Mouse (Mus musculus) MEL (cell line): ENCODE measurements around the gene Adra2a. TPM values are rescaled to one million over a fixed set of nuclear protein-coding genes. Genes with fewer than 3 reads are reported as not detected.

Experiments
- DNase-seq: peaks from one replicate; pipeline ENCODE4 v3.0.0; 2011; ENCODE audit warnings: low read depth, low spot score
- H3K27ac ChIP-seq: 2 replicates; pipeline ENCODE4 v1.5.1; 2012; ENCODE audit warnings: low read depth, mild to moderate bottlenecking, control low read depth, low read length, moderate library complexity; ENCODE audit not compliant: control insufficient read depth
- H3K27me3 ChIP-seq, 2 experiments: fragments of 150-350 bp in 1 of 2; sonication (generic) in 1 of 2; 2 replicates each; pipeline ENCODE4 v1.6.1; 2012; ENCODE audit warnings: low read length in 2 of 2, mild to moderate bottlenecking in 2 of 2, improper control_type of control experiment in 1 of 2, moderate library complexity in 1 of 2; ENCODE audit not compliant: insufficient read depth in 2 of 2, control insufficient read depth in 1 of 2
- H3K36me3 ChIP-seq, 2 experiments: 2 replicates each; pipeline ENCODE4 v1.6.1; 2012 to 2014; ENCODE audit warnings: low read length in 2 of 2, improper control_type of control experiment in 1 of 2, inconsistent platforms in 1 of 2, mild to moderate bottlenecking in 1 of 2; ENCODE audit not compliant: insufficient read depth in 2 of 2, control insufficient read depth in 1 of 2
- H3K4me1 ChIP-seq, 2 experiments: fragments of 150-350 bp in 1 of 2; sonication (generic) in 1 of 2; 2 replicates each; pipeline ENCODE4 v1.6.1; 2012; ENCODE audit warnings: low read length in 2 of 2, improper control_type of control experiment in 1 of 2, mild to moderate bottlenecking in 1 of 2; ENCODE audit not compliant: insufficient read depth in 2 of 2, control insufficient read depth in 1 of 2
- H3K4me3 ChIP-seq, 2 experiments: fragments of 150-350 bp in 1 of 2; sonication (generic) in 1 of 2; 2 replicates each; pipeline ENCODE4 v1.5.1; 2012; ENCODE audit warnings: low read depth in 2 of 2, low read length in 2 of 2, mild to moderate bottlenecking in 2 of 2, moderate library complexity in 2 of 2, control low read depth in 1 of 2, improper control_type of control experiment in 1 of 2; ENCODE audit not compliant: control insufficient read depth in 1 of 2, insufficient read depth in 1 of 2
- H3K79me2 ChIP-seq: 2 replicates; pipeline ENCODE4 v1.6.1; 2012; ENCODE audit warnings: mild to moderate bottlenecking, low read length, moderate library complexity; ENCODE audit not compliant: control insufficient read depth, poor library complexity, insufficient read depth
- H3K9ac ChIP-seq: 2 replicates; pipeline ENCODE4 v1.6.1; 2012; ENCODE audit warnings: low read depth, mild to moderate bottlenecking, control low read depth, low read length, moderate library complexity; ENCODE audit not compliant: control insufficient read depth, poor library complexity, severe bottlenecking
- H3K9me3 ChIP-seq: fragments of 150-350 bp; sonication (generic); replicated peaks from 2 replicates; pipeline ENCODE4 v1.6.1; 2012; ENCODE audit warnings: mild to moderate bottlenecking, low read length, improper control_type of control experiment, moderate library complexity; ENCODE audit not compliant: insufficient read depth
- CHD2 ChIP-seq: IDR thresholded peaks from 2 replicates; pipeline ENCODE4 v1.6.1; 2011; ENCODE audit warnings: low read length, improper control_type of control experiment
- ELF1 ChIP-seq: IDR thresholded peaks from 2 replicates; pipeline ENCODE4 v1.6.1; 2014; ENCODE audit warnings: low read depth, mild to moderate bottlenecking, inconsistent platforms, low read length, improper control_type of control experiment, moderate library complexity
- ETS1 ChIP-seq: IDR thresholded peaks from 2 replicates; pipeline ENCODE4 v1.6.1; 2012; ENCODE audit warnings: low read depth, mild to moderate bottlenecking, inconsistent platforms, low read length, improper control_type of control experiment, moderate library complexity
- GABPA ChIP-seq: IDR thresholded peaks from 2 replicates; pipeline ENCODE4 v1.6.1; 2012; ENCODE audit warnings: low read depth, mild to moderate bottlenecking, inconsistent platforms, low read length, improper control_type of control experiment, moderate library complexity
- GATA1 ChIP-seq: IDR thresholded peaks from 2 replicates; pipeline ENCODE4 v1.6.1; 2011; ENCODE audit warnings: low read depth, low read length, improper control_type of control experiment
- HCFC1 ChIP-seq: IDR thresholded peaks from 2 replicates; pipeline ENCODE4 v1.6.1; 2012; ENCODE audit warnings: low read depth, mild to moderate bottlenecking, inconsistent platforms, low read length, improper control_type of control experiment, moderate library complexity
- JUND ChIP-seq: IDR thresholded peaks from 2 replicates; pipeline ENCODE4 v1.6.1; 2011; ENCODE audit warnings: low read depth, mild to moderate bottlenecking, improper control_type of control experiment, low read length
- MAX ChIP-seq: IDR thresholded peaks from 2 replicates; pipeline ENCODE4 v1.6.1; 2011; ENCODE audit warnings: low read length, improper control_type of control experiment
- MXI1 ChIP-seq: IDR thresholded peaks from 2 replicates; pipeline ENCODE4 v1.6.1; 2011; ENCODE audit warnings: mild to moderate bottlenecking, low read depth, low read length, improper control_type of control experiment
- MYB ChIP-seq: IDR thresholded peaks from 2 replicates; pipeline ENCODE4 v1.6.1; 2011; ENCODE audit warnings: mild to moderate bottlenecking, low read depth, low read length, improper control_type of control experiment
- MYC ChIP-seq: IDR thresholded peaks from 2 replicates; pipeline ENCODE4 v1.6.1; 2011; ENCODE audit warnings: low read depth, mild to moderate bottlenecking, low read length, improper control_type of control experiment, moderate library complexity
- POLR2A ChIP-seq, 2 experiments: IDR thresholded peaks; 2 replicates each; pipeline ENCODE4 v1.6.1; 2011 to 2012; ENCODE audit warnings: low read length in 2 of 2, mild to moderate bottlenecking in 2 of 2, control low read depth in 1 of 2, improper control_type of control experiment in 1 of 2, low read depth in 1 of 2, moderate library complexity in 1 of 2; ENCODE audit not compliant: control insufficient read depth in 1 of 2, insufficient read depth in 1 of 2, poor library complexity in 1 of 2
- RAD21 ChIP-seq: IDR thresholded peaks from 2 replicates; pipeline ENCODE4 v1.6.1; 2011; ENCODE audit warnings: mild to moderate bottlenecking, low read depth, low read length, improper control_type of control experiment
- RCOR1 ChIP-seq: IDR thresholded peaks from 2 replicates; pipeline ENCODE4 v1.6.1; 2012; ENCODE audit warnings: low read depth, mild to moderate bottlenecking, inconsistent platforms, low read length, improper control_type of control experiment
- SIN3A ChIP-seq: IDR thresholded peaks from 2 replicates; pipeline ENCODE4 v1.6.1; 2012; ENCODE audit warnings: low read length, improper control_type of control experiment, inconsistent platforms
- SMC3 ChIP-seq: IDR thresholded peaks from 2 replicates; pipeline ENCODE4 v1.6.1; 2011; ENCODE audit warnings: low read depth, low read length, improper control_type of control experiment
- TBP ChIP-seq: IDR thresholded peaks from 2 replicates; pipeline ENCODE4 v1.8.0; 2011; ENCODE audit warnings: low read depth, low read length, improper control_type of control experiment
- TCF12 ChIP-seq: IDR thresholded peaks from 2 replicates; pipeline ENCODE4 v1.6.1; 2014; ENCODE audit warnings: low read depth, mild to moderate bottlenecking, inconsistent platforms, low read length, improper control_type of control experiment, moderate library complexity
- USF2 ChIP-seq, 2 experiments: IDR thresholded peaks; 2 replicates each; pipeline ENCODE4 v1.6.1; 2011 to 2012; ENCODE audit warnings: improper control_type of control experiment in 2 of 2, low read length in 2 of 2, borderline replicate concordance in 1 of 2, inconsistent platforms in 1 of 2, low read depth in 1 of 2, mild to moderate bottlenecking in 1 of 2; ENCODE audit not compliant: insufficient read depth in 1 of 2
- ZMIZ1 ChIP-seq: IDR thresholded peaks from 2 replicates; pipeline ENCODE4 v1.6.1; 2012; ENCODE audit warnings: low read depth, mild to moderate bottlenecking, inconsistent platforms, low read length, improper control_type of control experiment, moderate library complexity
- polyA plus RNA-seq, 2 experiments: library from polyadenylated mRNA; stranded (reverse) in 1 of 2; unstranded in 1 of 2; fragments of >175 nt in 1 of 2; fragments of >200 nt in 1 of 2; gene quantifications; 2 replicates each; pipeline versions ENCODE4 v1.2.1 to v1.2.4; 2012; ENCODE audit warnings: low replicate concordance in 2 of 2, low read depth in 1 of 2; ENCODE audit not compliant: insufficient read length in 2 of 2, insufficient read depth in 1 of 2, missing spikeins in 1 of 2
- total RNA-seq: library from RNA; depleted of rRNA; stranded (reverse); fragments of 300-350 nt; gene quantifications from 2 replicates; pipeline ENCODE4 v1.2.3, GENCODE M21; 2012; rRNA removed

Adra2a gene
- total RNA-seq: 0.46 and 0.58 TPM in 2 replicates
- 1 to 10 TPM in 1 of 2 experiments, not detected in 1; 2.7 TPM for polyA plus RNA-seq

DNA sequence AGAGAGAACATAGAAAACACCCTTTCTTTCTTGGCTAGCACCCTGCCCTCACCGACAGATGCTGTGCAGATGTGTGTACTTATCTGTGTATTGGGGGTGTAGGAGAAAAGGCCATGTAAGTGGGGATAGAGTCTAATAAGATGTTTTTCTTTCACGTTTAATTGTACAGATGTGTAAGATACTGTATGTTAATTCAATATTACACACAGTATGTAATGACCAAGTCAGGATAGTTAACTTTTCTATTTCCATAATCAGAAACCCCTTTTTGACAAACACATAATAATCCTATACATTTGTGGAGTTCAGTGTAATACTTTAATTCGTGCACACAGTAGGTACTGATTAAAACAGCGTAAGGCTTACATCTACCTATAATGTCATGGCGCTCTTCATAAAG is at the start of gene Adra2a:
Adra2a (plus strand) TSS at position 301 of the 400 bp plus-strand sequence.
- Histone ChIP-seq H3K9me3 (no peaks in the 10 kb centered on the region), H3K36me3 (no peaks in the 10 kb centered on the region), H3K27me3 (no peaks in the 10 kb centered on the region), H3K4me1 (no peaks in the 10 kb centered on the region), H3K27ac (no peak within 1 kb of the TSS), H3K79me2 (no peaks in the 10 kb centered on the region; the same call in 1 of the 2 replicates), H3K9ac (peak within 1 kb of the TSS; percentile 63), H3K4me3 (peak within 1 kb of the TSS; percentile 55 to 73)
- no peak for TF ChIP-seq ZMIZ1
- no peak for TF ChIP-seq MYC
- TF ChIP-seq SMC3: no peak
- TF ChIP-seq CHD2: no peak
- no peak for TF ChIP-seq MYB
- no peak for TF ChIP-seq SIN3A
- TF ChIP-seq RAD21: no peak
- TF ChIP-seq GABPA: no peak
- TF ChIP-seq USF2 (IDR thresholded peaks at IDR 0.05; ENCODE audit: borderline replicate concordance in 1 of 2, insufficient read depth in 1 of 2, low read depth in 1 of 2, low read length in 2 of 2): no peak
- no peak for TF ChIP-seq POLR2A (IDR thresholded peaks at IDR 0.05; ENCODE audit: control insufficient read depth in 1 of 2, insufficient read depth in 1 of 2, low read depth in 1 of 2, low read length in 2 of 2, poor library complexity in 1 of 2)
- no peak for DNase-seq

DNA sequence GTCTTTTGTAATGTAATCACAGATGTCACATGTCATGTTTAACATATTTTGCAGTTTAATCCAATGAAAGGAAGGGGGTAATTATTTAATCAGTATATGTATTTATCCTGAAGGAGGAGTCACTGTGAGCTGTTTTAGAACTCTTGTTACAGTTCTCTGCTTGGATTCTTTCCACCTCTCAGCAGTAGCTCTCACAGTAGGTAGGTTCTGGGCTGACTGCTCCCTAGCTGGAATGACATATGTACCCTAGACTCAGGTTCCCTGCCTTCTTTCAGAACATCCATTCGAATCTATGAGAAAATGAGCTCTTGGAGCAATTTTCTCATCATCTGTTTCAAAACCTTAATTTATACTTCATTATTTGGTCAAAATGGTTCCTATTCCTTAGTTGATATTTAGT is 49.7 kb upstream of the Adra2a start:
- H3K9ac ChIP-seq: no peak overlapping the region
- H3K4me1 ChIP-seq: no peaks in the 10 kb centered on the region; a peak in 1 of 4 replicates
- H3K27me3 ChIP-seq: no peaks in the 10 kb centered on the region
- H3K79me2 ChIP-seq: peaks cover 13% of the 10 kb centered on the region
- no peak overlapping the region for H3K27ac ChIP-seq
- H3K9me3 ChIP-seq: no peaks in the 10 kb centered on the region
- no peak for DNase-seq
- H3K4me3 ChIP-seq: no peak overlapping the region
- peaks cover 2 to 16% of the 10 kb centered on the region in 2 experiments; a peak in 3 of 4 replicates for H3K36me3 ChIP-seq
- TF ChIP-seq RCOR1: no peak
- no peak for TF ChIP-seq TBP
- no peak for TF ChIP-seq SMC3
- no peak for TF ChIP-seq MYC
- TF ChIP-seq ELF1: no peak
- TF ChIP-seq MXI1: no peak
- no peak for TF ChIP-seq MYB
- TF ChIP-seq JUND: no peak
- TF ChIP-seq HCFC1: no peak
- no peak for TF ChIP-seq TCF12
- no peak for TF ChIP-seq RAD21
- no peak for TF ChIP-seq ETS1
- TF ChIP-seq GATA1: no peak
- TF ChIP-seq MAX: no peak
